Mouse (Mus musculus) cerebellum, postnatal 14 days (tissue): ENCODE results near the gene Tfpi.
A peak's percentile ranks its signal among the peaks of the same experiment; 100 is the strongest.

Experiments used
- DNase-seq, 2 experiments: peaks; one replicate each; pipeline ENCODE4 v3.0.0; 2021; ENCODE audit warnings: mixed read lengths in 2 of 2

Gene Tfpi

GRCm38 (mm10) chr2:84476577-84476976 is at the start of gene Tfpi:
Gene Tfpi, minus strand, starts transcription at chr2:84476775.
- no peak for DNase-seq

- DNase-seq: no peak
These were observed 49.6 kb upstream of the Tfpi start for GRCm38 (mm10) chr2:84526221-84526620.

DNA sequence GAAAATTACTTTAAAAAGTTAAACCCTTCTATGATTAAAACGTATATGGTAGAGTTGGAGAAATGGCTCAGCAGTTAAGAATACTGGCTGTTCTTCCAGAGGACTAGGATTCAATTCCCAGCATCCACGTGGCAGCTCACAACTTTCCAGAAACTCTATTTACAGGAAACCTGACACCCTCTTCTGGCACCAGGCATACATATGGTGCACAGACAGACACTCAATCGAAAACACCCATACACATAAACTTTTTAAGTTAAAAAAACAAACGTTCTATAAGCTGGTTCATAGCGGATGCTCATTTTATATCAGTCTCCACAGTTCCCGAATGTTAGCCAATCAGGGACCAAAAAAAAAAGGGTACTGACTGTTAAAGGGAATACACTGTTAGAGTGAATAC is 49.2 kb upstream of the Tfpi start:
- no peak for DNase-seq

- DNase-seq: no peak
These were observed 48.5 kb upstream of the Tfpi start for GRCm38 (mm10) chr2:84525047-84525446.

DNA sequence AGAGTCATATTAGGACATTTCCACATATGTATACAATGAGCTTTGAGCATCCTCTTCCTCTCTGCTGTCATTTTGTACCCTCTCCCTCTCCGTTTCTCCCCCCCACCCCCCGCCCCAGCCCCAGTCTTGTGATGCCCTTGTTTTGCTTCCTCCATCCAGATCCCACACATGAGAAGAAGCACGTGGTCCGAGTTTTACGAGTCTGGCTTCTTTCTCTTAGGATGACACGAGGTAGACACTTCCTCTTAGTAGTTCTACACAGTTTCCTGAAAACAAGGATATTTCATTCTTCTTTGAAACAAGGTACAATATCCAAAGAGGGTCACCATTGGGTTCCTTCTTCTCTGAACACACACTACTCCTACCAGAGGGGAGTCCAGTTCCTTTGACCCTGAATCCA is 47.4 kb upstream of the Tfpi start:
- no peak for DNase-seq

DNA sequence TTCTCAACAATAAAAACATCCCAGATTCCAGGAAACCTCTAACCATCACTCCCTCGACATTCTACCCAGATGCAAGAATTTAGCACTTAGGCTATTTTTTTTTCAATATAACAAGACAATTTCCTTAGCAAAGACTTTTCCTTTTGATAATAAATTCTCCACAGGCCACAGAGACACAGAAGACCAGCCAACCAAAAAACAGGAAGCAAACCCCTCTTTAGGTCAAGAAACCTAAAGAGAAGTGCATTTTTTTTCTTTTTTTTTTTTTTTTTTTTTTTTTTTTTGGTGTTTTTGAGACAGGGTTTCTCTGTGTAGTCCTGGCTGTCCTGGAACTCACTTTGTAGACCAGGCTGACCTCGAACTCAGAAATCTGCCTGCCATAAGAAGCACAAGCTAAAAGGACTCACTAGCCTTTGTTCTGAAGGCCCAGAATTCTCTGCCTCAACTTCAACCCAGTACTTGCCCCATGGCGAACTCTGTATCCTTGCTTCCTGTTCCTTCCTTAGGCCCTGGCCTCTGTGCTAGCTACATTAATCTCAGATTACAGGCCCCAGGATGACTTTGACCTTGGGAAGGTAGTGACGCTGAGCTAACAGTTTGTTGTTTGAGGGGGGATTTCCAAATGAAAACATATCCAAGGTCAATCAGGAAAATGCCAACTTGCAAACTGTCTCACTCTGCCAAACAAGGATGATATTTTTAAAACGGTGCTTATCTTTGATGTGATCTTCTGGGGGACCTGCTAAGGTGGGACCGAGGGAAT is 46.7 kb upstream of the Tfpi start:
- no peak for DNase-seq

GRCm38 (mm10) chr2:84519514-84520067 is 43.0 kb upstream of the Tfpi start:
- DNase-seq: no peak

DNA sequence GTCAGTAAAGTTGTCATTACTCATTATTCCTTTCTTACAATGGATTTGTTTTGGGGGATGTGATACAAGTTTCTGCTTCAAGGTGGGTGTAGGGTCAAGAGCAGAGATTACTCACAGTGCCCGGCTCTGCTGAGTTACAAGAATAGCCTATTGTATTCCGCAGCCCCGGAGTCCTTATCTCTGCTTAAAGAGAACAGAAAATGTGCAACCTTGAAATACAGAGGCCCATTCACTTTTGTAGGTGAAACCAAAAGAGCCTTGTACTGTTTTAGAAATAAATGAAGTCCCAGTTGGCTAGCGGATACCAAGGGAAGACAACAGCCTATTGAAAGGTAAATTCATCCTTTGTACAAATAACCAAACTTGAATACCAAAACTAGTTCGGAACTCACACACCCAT is 42.2 kb upstream of the Tfpi start:
- DNase-seq: no peak

DNA sequence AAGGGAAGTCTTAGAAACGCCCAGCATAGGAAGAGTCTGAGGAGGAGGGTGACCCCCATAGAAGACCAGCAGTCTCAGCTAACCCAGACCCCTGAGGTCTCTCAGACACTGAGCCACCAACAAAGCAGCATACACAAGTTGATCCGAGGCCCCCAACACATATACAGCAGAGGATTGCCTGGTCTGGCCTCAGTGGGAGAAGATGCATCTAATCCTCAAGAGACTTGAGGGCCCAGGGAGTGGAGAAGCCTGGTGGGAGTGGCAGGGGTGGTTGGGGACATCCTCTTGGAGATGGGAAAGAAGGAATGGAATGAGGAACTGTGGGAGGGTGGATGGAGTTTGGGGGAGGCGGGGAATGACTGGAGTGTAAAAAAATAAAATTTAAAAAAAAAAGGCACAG is 36.7 kb upstream of the Tfpi start:
- no peak for DNase-seq

DNA sequence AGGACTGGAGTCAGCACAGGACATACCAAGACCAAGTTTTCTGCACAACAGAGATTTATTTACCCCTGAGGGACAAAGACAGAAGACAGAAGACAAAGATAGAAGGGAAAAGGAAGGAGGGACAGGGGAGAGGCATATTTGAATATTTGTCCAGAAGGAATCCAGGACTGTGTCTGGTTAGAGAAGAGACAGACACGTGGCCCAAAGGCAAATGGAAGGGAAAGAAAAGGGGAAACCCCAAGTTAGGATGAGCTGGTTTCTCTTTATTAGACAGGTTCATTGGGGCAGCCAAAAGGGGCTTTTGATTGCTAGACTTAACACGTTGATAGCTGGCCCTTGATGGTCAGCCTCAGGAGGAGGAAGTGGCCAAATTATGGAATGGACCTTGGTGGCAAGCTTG is 34.9 kb upstream of the Tfpi start:
- DNase-seq: no peak

DNA sequence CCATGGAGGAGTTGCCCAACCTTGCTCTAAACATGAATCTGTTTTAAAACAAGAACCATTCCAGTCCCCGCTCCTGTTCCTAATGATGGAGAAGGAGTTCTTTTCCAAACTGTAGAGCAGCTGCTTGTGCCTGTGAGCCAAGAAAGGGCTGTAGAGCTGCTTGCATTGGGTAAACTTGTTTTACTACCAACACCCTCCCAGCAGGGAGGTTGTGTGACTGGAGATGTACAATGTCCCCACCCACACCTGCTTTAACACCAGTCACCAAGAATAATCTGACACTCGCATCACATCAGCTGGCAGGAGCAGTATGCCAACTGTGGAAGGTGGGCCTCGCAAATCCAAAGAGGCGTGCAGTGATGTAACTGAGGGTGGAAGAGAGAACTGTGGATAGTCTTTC is 34.5 kb upstream of the Tfpi start:
- DNase-seq: no peak

DNA sequence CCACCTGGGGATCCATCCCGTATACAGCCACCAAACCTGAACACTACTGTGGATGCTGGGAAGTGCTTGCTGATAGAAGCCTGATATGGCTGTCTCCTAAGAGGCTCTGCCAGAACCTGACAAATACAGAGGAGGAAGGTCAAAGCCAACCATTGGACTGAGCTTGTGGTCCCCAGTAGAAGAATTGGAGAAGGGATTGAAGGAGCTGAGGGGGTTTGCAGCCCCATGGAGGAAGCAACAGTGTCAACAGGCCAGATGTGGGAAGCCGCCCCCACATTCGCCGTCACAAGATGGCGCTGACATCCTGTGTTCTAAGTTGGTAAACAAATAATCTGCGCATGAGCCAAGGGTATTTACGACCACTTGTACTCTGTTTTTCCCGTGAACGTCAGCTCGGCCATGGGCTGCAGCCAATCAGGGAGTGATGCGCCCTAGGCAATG is 28.4 kb upstream of the Tfpi start:
- peak in 1 of 2 experiments; percentile 5 for DNase-seq

- no peak for DNase-seq
These were observed 27.7 kb upstream of the Tfpi start for GRCm38 (mm10) chr2:84504285-84504684.

DNA sequence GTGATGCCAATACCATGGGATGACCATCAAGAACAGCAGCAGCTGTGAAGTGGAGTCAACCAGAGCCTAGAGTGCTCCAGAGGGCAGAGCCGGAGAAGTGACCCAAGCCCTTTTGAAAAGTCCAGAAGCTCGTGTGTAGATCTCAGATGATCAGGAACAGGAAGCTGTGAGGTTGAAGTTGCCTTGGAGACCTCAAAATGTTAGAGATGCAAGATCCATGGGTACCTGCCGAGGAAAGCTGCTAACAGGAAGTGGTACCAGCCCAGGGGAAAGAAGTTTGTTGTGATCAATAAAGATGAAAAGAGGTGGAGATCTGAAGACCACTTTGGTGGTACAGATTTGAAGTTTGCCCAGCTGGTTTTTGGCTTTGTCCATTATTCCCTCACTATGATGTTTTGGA is 22.3 kb upstream of the Tfpi start:
- no peak for DNase-seq

GRCm38 (mm10) chr2:84495108-84495507 is 18.5 kb upstream of the Tfpi start:
- no peak for DNase-seq

GRCm38 (mm10) chr2:84493626-84494025 is 17.1 kb upstream of the Tfpi start:
- DNase-seq: no peak

DNA sequence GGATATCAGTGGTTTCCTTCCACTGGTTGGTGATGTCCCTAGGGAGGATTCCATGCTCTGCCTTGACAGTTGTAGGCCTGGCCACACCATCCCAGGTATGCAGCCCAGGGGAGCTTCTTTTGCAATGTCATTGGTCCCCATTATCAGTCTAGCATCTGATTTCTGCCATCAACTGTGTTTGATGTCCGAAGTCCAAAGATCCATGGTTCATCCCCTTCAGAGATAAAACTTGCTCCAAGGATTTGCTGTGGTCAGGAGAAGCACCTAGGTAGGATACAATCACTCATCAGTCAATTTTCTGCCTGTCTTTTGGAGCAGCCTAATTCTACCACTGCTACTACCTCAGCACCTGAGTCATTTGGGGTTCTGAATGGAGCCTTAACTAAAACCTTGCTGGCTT is 15.1 kb upstream of the Tfpi start:
- no peak for DNase-seq

GRCm38 (mm10) chr2:84487705-84488291 is 11.2 kb upstream of the Tfpi start:
- DNase-seq: no peak

DNA sequence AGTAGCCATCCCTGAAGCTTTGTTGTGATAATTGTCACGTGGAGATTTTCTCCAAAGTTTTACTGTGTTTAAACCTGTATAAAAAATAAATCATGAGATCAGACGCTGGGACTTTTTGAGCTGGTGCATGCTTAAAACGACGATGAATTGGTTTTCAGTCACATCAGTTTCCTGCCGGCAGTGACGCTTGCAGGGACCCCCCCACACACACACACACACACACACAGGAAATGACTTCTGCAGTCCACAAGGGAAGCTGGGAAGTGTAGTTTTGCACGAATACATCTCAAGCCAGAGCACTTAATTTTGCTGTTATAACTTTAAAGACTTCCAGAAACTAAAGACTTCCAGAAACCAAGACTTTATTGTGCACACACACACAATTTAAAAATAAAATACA is 5.3 kb upstream of the Tfpi start:
- peak; percentile 23 to 32 for DNase-seq

GRCm38 (mm10) chr2:84479036-84479435 is 2.5 kb upstream of the Tfpi start:
- DNase-seq: peak; percentile 38 to 50

- no peak for DNase-seq
These were observed 1.2 kb upstream of the Tfpi start for GRCm38 (mm10) chr2:84477759-84478158.

DNA sequence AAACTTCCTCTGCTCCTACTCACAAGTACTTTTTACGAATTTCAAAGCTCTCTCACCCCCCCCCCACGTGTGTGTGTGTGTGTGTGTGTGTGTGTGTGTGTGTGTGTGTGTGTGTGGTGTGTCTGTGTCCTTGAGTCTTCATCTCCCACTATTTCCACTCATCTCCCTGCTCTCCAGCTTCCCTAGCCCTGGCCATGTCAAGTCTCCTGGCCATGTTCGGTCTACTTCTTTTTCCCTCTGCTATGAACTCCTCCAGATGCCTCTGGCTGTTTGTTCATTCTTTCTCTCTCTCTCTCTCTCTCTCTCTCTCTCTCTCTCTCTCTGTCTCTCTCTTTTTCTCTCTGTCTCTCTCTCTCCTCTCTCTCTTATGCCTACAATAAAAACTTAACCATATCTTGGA is 444 bp downstream of the Tfpi start:
- no peak for DNase-seq

GRCm38 (mm10) chr2:84475601-84476000 is 974 bp downstream of the Tfpi start:
- DNase-seq: no peak

DNA sequence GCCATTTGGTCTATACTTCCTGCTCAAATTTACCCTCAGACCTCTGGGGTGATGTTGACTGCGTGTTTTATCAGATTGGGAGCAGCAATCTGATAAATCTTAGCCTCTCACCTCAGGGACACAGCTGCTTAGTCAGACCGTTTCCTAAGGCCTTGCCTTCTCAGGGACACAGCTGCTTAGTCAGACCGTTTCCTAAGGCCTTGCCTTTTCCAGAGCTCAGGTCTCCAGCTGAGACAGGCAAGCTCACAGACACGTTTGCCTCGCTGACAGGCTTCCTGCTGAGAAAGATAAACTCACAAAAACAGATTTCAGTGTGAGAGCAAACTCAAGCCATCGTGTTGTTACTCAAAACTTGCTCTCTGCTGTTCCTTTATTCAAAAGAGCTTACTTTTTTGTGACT is 1.9 kb downstream of the Tfpi start:
- DNase-seq: no peak
